Mouse (Mus musculus): Measurements from ENCODE around the gene Mcpt4. TPM values are rescaled to one million over a fixed set of nuclear protein-coding genes. Genes with fewer than 3 reads are reported as not detected.

The Mcpt4 gene
- total RNA-seq (2023) = not detected

DNA sequence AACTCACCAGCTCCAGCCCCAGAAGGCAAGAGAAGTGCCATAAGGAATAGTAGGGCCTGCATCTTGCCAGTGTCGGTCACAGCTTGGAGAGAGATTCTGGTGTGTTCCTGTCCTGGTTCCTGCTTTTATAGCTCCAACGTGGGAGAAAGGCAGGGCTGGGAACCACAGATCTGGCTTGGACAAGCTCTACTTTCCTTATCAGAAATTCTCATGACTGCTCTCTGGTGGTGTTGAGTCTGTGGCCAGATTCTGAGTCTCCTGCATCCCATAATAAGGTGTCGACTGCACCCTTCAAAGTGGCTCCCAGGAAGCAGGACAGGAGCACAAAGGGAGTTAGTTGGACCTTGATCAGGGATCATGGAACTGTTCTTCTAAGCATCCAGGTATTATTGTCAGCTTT lies at the start of gene Mcpt4:
Gene Mcpt4 (minus strand): TSS at position 101 of the 400 bp plus-strand sequence.

DNA sequence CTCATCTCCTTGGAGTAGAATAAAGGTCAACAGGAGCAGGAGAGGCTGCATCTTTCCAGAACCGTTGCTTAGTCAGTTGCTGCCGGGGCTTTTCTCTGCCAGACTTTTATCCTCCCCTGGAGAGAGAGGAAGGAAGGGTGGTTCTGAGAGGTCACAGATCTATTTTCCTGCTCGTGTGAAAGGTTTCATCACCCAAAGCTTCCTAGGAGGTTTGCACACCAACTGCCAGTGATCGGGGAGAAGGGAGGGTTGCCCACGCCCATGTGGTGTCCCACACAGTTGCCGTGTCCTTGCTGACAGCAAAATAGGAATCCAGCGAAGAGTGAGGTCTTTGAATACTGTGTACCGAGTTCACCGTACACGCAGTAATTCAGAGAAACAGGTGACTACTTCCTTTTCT lies 40.3 kb upstream of the Mcpt4 start, which contains the start of gene Ctsg:
Gene Ctsg (minus strand): TSS at position 189 of the 400 bp plus-strand sequence.

DNA sequence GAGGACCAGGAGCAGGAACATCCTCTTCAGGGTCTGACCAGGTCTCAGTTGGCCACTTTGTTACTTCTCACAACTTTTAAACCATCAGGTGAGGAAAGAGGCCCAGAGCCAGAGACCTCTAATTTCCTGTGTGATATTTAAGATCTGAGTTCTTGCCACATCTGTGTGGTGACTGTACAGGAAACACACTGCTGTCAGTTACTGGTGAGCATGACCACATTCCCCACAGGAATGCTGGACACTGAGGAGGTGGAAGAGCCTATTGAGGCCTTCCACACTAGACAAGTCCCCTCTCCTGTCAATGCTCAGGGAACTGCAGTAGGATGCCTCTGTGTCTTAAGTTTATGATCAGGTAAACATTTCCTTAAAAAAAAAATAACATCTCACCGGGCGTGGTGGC lies 23.1 kb upstream of the Mcpt4 start, which contains the start of gene Mcpt8:
Gene Mcpt8 (minus strand): TSS at position 107 of the 400 bp plus-strand sequence.

DNA sequence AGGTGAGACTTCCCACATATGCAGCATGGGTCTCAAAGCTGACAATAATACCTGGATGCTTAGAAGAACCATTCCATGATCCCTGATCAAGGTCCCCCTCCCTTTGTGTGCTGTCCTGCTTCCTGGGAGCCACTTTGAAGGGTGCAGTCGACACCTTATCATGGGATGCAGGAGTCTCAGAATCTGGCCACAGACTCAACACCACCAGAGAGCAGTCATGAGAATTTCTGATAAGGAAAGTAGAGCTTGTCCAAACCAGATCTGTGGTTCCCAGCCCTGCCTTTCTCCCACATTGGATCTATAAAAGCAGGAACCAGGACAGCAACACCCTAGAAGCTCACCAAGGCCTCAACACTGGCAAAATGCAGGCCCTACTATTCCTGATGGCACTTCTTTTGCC lies 20.3 kb downstream of the Mcpt4 start, which contains the start of gene Mcpt2:
Gene Mcpt2 (plus strand): TSS at position 250 of the 400 bp plus-strand sequence.

DNA sequence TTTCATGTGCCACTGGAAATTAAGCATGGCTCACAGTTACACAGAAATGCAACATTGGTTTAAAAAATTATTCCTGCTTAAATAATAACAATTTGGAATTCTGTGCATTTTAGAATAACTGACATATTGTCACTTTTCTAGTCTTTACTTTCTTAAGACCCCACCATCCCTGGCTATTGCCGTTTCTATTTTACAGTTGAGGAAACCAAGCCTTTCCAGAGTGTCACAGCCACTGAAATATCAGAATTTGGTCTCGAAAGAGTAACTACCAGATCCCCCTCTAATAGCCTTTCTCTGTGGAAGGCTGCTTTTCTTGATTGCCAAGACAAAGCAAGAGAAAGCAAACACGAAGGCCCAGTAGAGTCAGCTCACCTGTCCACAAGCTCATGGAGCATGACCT lies 31.7 kb downstream of the Mcpt4 start, which contains the start of gene Mcpt9:
Gene Mcpt9 (minus strand): TSS at position 101 of the 400 bp plus-strand sequence.

DNA sequence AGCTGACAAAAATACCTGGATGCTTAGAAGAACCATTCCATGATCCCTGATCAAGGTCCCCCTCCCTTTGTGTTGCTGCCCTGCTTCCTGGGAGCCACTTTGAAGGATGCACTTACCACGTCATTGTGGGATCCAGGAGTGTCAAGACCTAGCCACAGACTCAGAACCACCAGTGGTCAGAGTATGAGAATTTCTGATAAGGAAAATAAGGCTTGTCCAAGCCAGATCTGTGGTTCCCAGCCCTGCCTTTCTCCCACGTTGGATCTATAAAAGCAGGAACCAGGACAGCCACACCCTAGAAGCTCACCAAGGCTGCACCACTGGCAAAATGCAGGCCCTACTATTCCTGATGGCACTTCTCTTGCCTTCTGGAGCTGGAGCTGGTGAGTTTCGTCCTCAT lies 44.4 kb downstream of the Mcpt4 start, which contains the start of gene Mcpt1:
Gene Mcpt1 (plus strand): TSS at position 301 of the 400 bp plus-strand sequence.

Other genes starting within 250 kb of the Mcpt4 start
- not detected for gene Nfatc4, start 239.2 kb downstream of the Mcpt4 start, total RNA-seq (2023)
- gene Nynrin, start 208.3 kb downstream of the Mcpt4 start, total RNA-seq (2023) = 0.50 TPM
- not detected for gene Cbln3, start 177.9 kb downstream of the Mcpt4 start, total RNA-seq (2023)
- 65.3 TPM for gene Khnyn, start 177.4 kb downstream of the Mcpt4 start, total RNA-seq (2023)
- 28.6 TPM for gene Sdr39u1, start 162.0 kb downstream of the Mcpt4 start, total RNA-seq (2023)
- not detected for gene Cma1, start 117.6 kb downstream of the Mcpt4 start, total RNA-seq (2023)
- gene Cma2, start 111.3 kb downstream of the Mcpt4 start, total RNA-seq (2023) = not detected
- not detected for gene Mcpt1, start 44.3 kb downstream of the Mcpt4 start, total RNA-seq (2023)
- gene Mcpt9, start 31.8 kb downstream of the Mcpt4 start, total RNA-seq (2023) = not detected
- gene Mcpt2, start 20.3 kb downstream of the Mcpt4 start, total RNA-seq (2023) = not detected
- gene Mcpt8, start 23.0 kb upstream of the Mcpt4 start, total RNA-seq (2023) = 0.73 TPM
- not detected for gene Ctsg, start 40.3 kb upstream of the Mcpt4 start, total RNA-seq (2023)
- not detected for gene Gzme, start 58.3 kb upstream of the Mcpt4 start, total RNA-seq (2023)
- not detected for gene Gzmd, start 70.3 kb upstream of the Mcpt4 start, total RNA-seq (2023)
- gene Gzmg, start 97.3 kb upstream of the Mcpt4 start, total RNA-seq (2023) = not detected
- not detected for gene Gzmn, start 112.3 kb upstream of the Mcpt4 start, total RNA-seq (2023)
- gene Gzmf, start 149.1 kb upstream of the Mcpt4 start, total RNA-seq (2023) = not detected
- gene Gzmc, start 172.3 kb upstream of the Mcpt4 start, total RNA-seq (2023) = not detected
- gene Gzmb, start 199.9 kb upstream of the Mcpt4 start, total RNA-seq (2023) = 3.6 TPM